10 mouse cellular contexts compared by ENCODE assay signal in genomic region chr6:36788576-36789191, GRCm38 (mm10). TPM values are rescaled to one million over a fixed set of nuclear protein-coding genes. Genes with fewer than 3 reads are reported as not detected.
DNase-seq lines count a peak whose midpoint lies in the region; ATAC-seq and TF ChIP-seq lines count a peak whose summit lies in the region.
"Had no signal": no experiment of that assay in that cellular context is flagged by ENCODE, and none has a peak within 500 bp of the region (broad histone marks: within the 10 kb centered on the region; RNA-seq: fewer than 3 reads in every experiment).

No protein-coding gene starts in this region.

- TF ChIP-seq CTCF in heart, adult 2 months (IDR thresholded peaks at IDR 0.05): no peak

- H3K4me1 ChIP-seq in heart, adult 2 months (ENCODE audit: control insufficient read depth, insufficient read depth, low read length): no peaks in the 10 kb centered on the region
- peaks cover 53% of the 10 kb centered on the region for H3K4me1 ChIP-seq in forebrain, embryonic 13.5 days
- H3K4me1 ChIP-seq in midbrain, embryonic 14.5 days (ENCODE audit: control insufficient read depth, insufficient read depth, low read length): peaks cover 41% of the 10 kb centered on the region

- H3K27ac ChIP-seq in heart, adult 2 months: no peak overlapping the region
- peak overlapping the region; percentile 60 for H3K27ac ChIP-seq in forebrain, embryonic 13.5 days
- peak overlapping the region; percentile 61 for H3K27ac ChIP-seq in midbrain, embryonic 14.5 days (replicated peaks; ENCODE audit: low read depth, low read length)

- H3K36me3 ChIP-seq in heart, adult 2 months (ENCODE audit: control insufficient read depth, insufficient read depth, low read length): no peaks in the 10 kb centered on the region
- no peaks in the 10 kb centered on the region for H3K36me3 ChIP-seq in forebrain, embryonic 13.5 days (ENCODE audit: poor library complexity, severe bottlenecking)
- H3K36me3 ChIP-seq in midbrain, embryonic 14.5 days (ENCODE audit: control insufficient read depth, insufficient read depth, low read length): no peaks in the 10 kb centered on the region; the same call in none of the 2 replicates

- 52% methylated on average over 12 of the region's 12 CpGs for WGBS in heart, adult 2 months
- 12% methylated on average over 12 of the region's 12 CpGs for WGBS in forebrain, embryonic 13.5 days
- 14% methylated on average over 12 of the region's 12 CpGs for WGBS in midbrain, embryonic 14.5 days

- intact Hi-C loops in heart, adult 2 months (cut with DNase I): no loop called here

- no peaks in the 10 kb centered on the region for H3K27me3 ChIP-seq in heart, adult 2 months (ENCODE audit: control insufficient read depth, insufficient read depth, low read length)
- H3K27me3 ChIP-seq in forebrain, embryonic 13.5 days: no peaks in the 10 kb centered on the region
- H3K27me3 ChIP-seq in midbrain, embryonic 14.5 days (ENCODE audit: control insufficient read depth, insufficient read depth, low read length): no peaks in the 10 kb centered on the region

- H3K9me3 ChIP-seq in forebrain, embryonic 13.5 days (replicated peaks): no peaks in the 10 kb centered on the region
- no peaks in the 10 kb centered on the region for H3K9me3 ChIP-seq in midbrain, embryonic 14.5 days (ENCODE audit: control insufficient read depth, low read length)

- no peaks in the 10 kb centered on the region for H3K79me2 ChIP-seq in heart, adult 2 months (replicated peaks; ENCODE audit: control insufficient read depth, insufficient read depth, low read length)

- ATAC-seq in forebrain, embryonic 13.5 days: peak; percentile 81
- 0 out of 2 replicates have a peak, but pooled peaks have one; percentile 60 for ATAC-seq in midbrain, embryonic 14.5 days (ENCODE audit: low FRiP score, low TSS enrichment)

- TF ChIP-seq EP300 in heart, adult 2 months (IDR thresholded peaks at IDR 0.05; ENCODE audit: insufficient read depth, low read depth, low read length): no peak

- peak overlapping the region; percentile 34 for H3K4me2 ChIP-seq in forebrain, embryonic 13.5 days
- H3K4me2 ChIP-seq in midbrain, embryonic 14.5 days (ENCODE audit: low read length): peak overlapping the region; percentile 26
- H3K4me2 ChIP-seq: liver, embryonic 11.5 days had no signal

- no peak for TF ChIP-seq POLR2A in heart, adult 2 months (IDR thresholded peaks at IDR 0.05; ENCODE audit: insufficient read depth, low read depth, low read length)

- peak; percentile 83 for DNase-seq in heart, adult 11 months
- no peak for DNase-seq in heart, adult 2 months
- DNase-seq in adrenal gland, postnatal 10 days: peak; percentile 42
- DNase-seq in midbrain, embryonic 14.5 days: no peak
- DNase-seq in urinary bladder, postnatal 36 days (ENCODE audit: low spot score in 2 of 2): no peak
- DNase-seq in urinary bladder, postnatal 14 days (ENCODE audit: low spot score): no peak
- DNase-seq in spleen, postnatal 10 days (ENCODE audit: low spot score in 2 of 2): no peak
- DNase-seq: thymus, postnatal 4 days had no signal

- H3K4me3 ChIP-seq in heart, adult 2 months: no peak overlapping the region
- H3K4me3 ChIP-seq in forebrain, embryonic 13.5 days: no peak overlapping the region
- no peak overlapping the region for H3K4me3 ChIP-seq in midbrain, embryonic 14.5 days (replicated peaks; ENCODE audit: low read depth, low read length)

- H3K9ac ChIP-seq in heart, adult 2 months (ENCODE audit: low read depth, low read length): no peak overlapping the region
- H3K9ac ChIP-seq in forebrain, embryonic 13.5 days: no peak overlapping the region
- no peak overlapping the region for H3K9ac ChIP-seq in midbrain, embryonic 14.5 days (replicated peaks; ENCODE audit: low read length)

RNA-seq across cellular contexts. Expression of gene Ptn, which starts 21.3 kb away (rescaled TPM):
- total RNA-seq in heart, adult 2 months (2021): 1 to 10 TPM; 2.1 to 2.9 TPM
- polyA plus RNA-seq in heart, adult 2 months (2012; rRNA removed): 1.4 and 3.2 TPM in 2 replicates
- total RNA-seq in adrenal gland, postnatal 10 days (2021): 10 to 100 TPM; 59.9 to 65.6 TPM
- polyA plus RNA-seq in forebrain, embryonic 13.5 days (2015; fragmentation: Nextera tagmentation; extraction: Ambion mirVana): 421 and 545 TPM in 2 replicates
- polyA plus RNA-seq in midbrain, embryonic 14.5 days (2014; fragmentation: Nextera tagmentation; extraction: Ambion mirVana): 680 and 686 TPM in 2 replicates

Comparison
In these comparisons a context has a peak if more than half of its experiments do, and no peak if none do; other contexts are left out.
1. DNase-seq: peak in heart, adult 11 months (single experiment) and adrenal gland, postnatal 10 days (single experiment); none in heart, adult 2 months (0 of 2), midbrain, embryonic 14.5 days (single experiment), urinary bladder, postnatal 36 days (0 of 2), urinary bladder, postnatal 14 days (single experiment) and spleen, postnatal 10 days (0 of 2).
2. RNA of gene Ptn, which starts 21.3 kb away (polyA plus RNA-seq): 680 to 686 TPM in midbrain, embryonic 14.5 days and 421 to 545 TPM in forebrain, embryonic 13.5 days; 1.4 to 3.2 TPM in heart, adult 2 months; every median in the first group is over 100 times any median in the second.